9 mouse cellular contexts compared by ENCODE assay signal in genomic region chr1:134360656-134361055, GRCm38 (mm10). TPM values are rescaled to one million over a fixed set of nuclear protein-coding genes. Genes with fewer than 3 reads are reported as not detected.
DNase-seq lines count a peak whose midpoint lies in the region; ATAC-seq and TF ChIP-seq lines count a peak whose summit lies in the region.
"Had no signal": no experiment of that assay in that cellular context is flagged by ENCODE, and none has a peak within 500 bp of the region (broad histone marks: within the 10 kb centered on the region; RNA-seq: fewer than 3 reads in every experiment).

No protein-coding gene starts in this region.

- no peak for TF ChIP-seq CTCF in MEL (IDR thresholded peaks at IDR 0.05 in 2 of 3, conservative IDR thresholded peaks at IDR 0.05 in 1 of 3; ENCODE audit: control insufficient read depth in 1 of 3, insufficient read depth in 1 of 3, low read depth in 2 of 3, low read length in 3 of 3, poor library complexity in 1 of 3, severe bottlenecking in 1 of 3)

- peak overlapping the region; percentile 93 for H3K4me3 ChIP-seq in heart, embryonic 11.5 days (ENCODE audit: low read depth, low read length)
- H3K4me3 ChIP-seq in MEL (ENCODE audit: control insufficient read depth in 1 of 2, insufficient read depth in 1 of 2, low read depth in 2 of 2, low read length in 2 of 2): peak overlapping the region; percentile 65 to 72
- H3K4me3 ChIP-seq in hindbrain, embryonic 11.5 days (ENCODE audit: low read depth, low read length): peak overlapping the region; percentile 86
- peak overlapping the region; percentile 86 for H3K4me3 ChIP-seq in midbrain, embryonic 13.5 days (replicated peaks)

- H3K9me3 ChIP-seq in heart, embryonic 11.5 days (replicated peaks; ENCODE audit: control insufficient read depth, low read length): no peaks in the 10 kb centered on the region
- H3K9me3 ChIP-seq in MEL (replicated peaks; ENCODE audit: insufficient read depth, low read length): no peaks in the 10 kb centered on the region
- no peaks in the 10 kb centered on the region for H3K9me3 ChIP-seq in hindbrain, embryonic 11.5 days (ENCODE audit: control insufficient read depth, low read length)
- H3K9me3 ChIP-seq in midbrain, embryonic 13.5 days: no peaks in the 10 kb centered on the region

- H3K27me3 ChIP-seq in heart, embryonic 11.5 days (ENCODE audit: control insufficient read depth, insufficient read depth, low read length): no peaks in the 10 kb centered on the region
- H3K27me3 ChIP-seq in MEL (ENCODE audit: control insufficient read depth in 1 of 2, insufficient read depth in 2 of 2, low read length in 2 of 2): no peaks in the 10 kb centered on the region
- no peaks in the 10 kb centered on the region for H3K27me3 ChIP-seq in hindbrain, embryonic 11.5 days (ENCODE audit: control insufficient read depth, insufficient read depth, low read length)
- no peaks in the 10 kb centered on the region; the same call in 1 of the 2 replicates for H3K27me3 ChIP-seq in midbrain, embryonic 13.5 days

- no peak for ATAC-seq in heart, embryonic 11.5 days (replicated peaks; ENCODE audit: insufficient number of reproducible peaks, low FRiP score, low TSS enrichment)
- no peak for ATAC-seq in hindbrain, embryonic 11.5 days (ENCODE audit: low FRiP score)
- ATAC-seq in midbrain, embryonic 13.5 days: no peak

- intact Hi-C loops in heart, postnatal 25 days (cut with DNase I): no loop called here

- DNase-seq in heart, postnatal 25 days (ENCODE audit: low spot score): no peak
- peak; percentile 28 for DNase-seq in MEL (ENCODE audit: low read depth, low spot score)
- no peak for DNase-seq in hindbrain, embryonic 11.5 days (ENCODE audit: low spot score)
- no peak for DNase-seq in spleen, adult 12 weeks (ENCODE audit: low spot score)
- no peak for DNase-seq in spleen, postnatal 36 days (ENCODE audit: low spot score in 2 of 2)
- DNase-seq in B cell, adult 2 months: no peak

- peaks cover 12% of the 10 kb centered on the region for H3K79me2 ChIP-seq in MEL (ENCODE audit: control insufficient read depth, insufficient read depth, low read length, poor library complexity)

- peaks cover 3% of the 10 kb centered on the region; the same call in 1 of the 2 replicates for H3K4me1 ChIP-seq in heart, embryonic 11.5 days (ENCODE audit: control insufficient read depth, insufficient read depth, low read length)
- H3K4me1 ChIP-seq in MEL (ENCODE audit: control insufficient read depth in 1 of 2, insufficient read depth in 2 of 2, low read length in 2 of 2): peaks cover 5 to 6% of the 10 kb centered on the region in 2 experiments
- no peaks in the 10 kb centered on the region for H3K4me1 ChIP-seq in hindbrain, embryonic 11.5 days (replicated peaks; ENCODE audit: control insufficient read depth, insufficient read depth, low read length)
- peaks cover 27% of the 10 kb centered on the region for H3K4me1 ChIP-seq in midbrain, embryonic 13.5 days (replicated peaks)

- peak overlapping the region; percentile 93 for H3K9ac ChIP-seq in heart, embryonic 11.5 days (ENCODE audit: low read depth, low read length)
- peak overlapping the region; percentile 87 for H3K9ac ChIP-seq in MEL (ENCODE audit: control insufficient read depth, low read depth, low read length, poor library complexity, severe bottlenecking)
- H3K9ac ChIP-seq in hindbrain, embryonic 11.5 days (ENCODE audit: low read depth, low read length): peak overlapping the region; percentile 92
- peak overlapping the region; percentile 95 for H3K9ac ChIP-seq in midbrain, embryonic 13.5 days (replicated peaks)

- H3K27ac ChIP-seq in heart, embryonic 11.5 days (ENCODE audit: low read depth, low read length): no peak overlapping the region
- H3K27ac ChIP-seq in MEL (ENCODE audit: control insufficient read depth, low read depth, low read length): no peak overlapping the region
- no peak overlapping the region for H3K27ac ChIP-seq in hindbrain, embryonic 11.5 days (ENCODE audit: low read depth, low read length)
- H3K27ac ChIP-seq in midbrain, embryonic 13.5 days: no peak overlapping the region

- no peak for TF ChIP-seq EP300 in MEL (IDR thresholded peaks at IDR 0.05; ENCODE audit: low read depth in 1 of 2, low read length in 2 of 2)

- no peak for TF ChIP-seq POLR2A in MEL (IDR thresholded peaks at IDR 0.05; ENCODE audit: control insufficient read depth in 1 of 2, insufficient read depth in 1 of 2, low read depth in 1 of 2, low read length in 2 of 2, poor library complexity in 1 of 2)

- H3K36me3 ChIP-seq in heart, embryonic 11.5 days (ENCODE audit: control insufficient read depth, insufficient read depth, low read length): peaks cover 13% of the 10 kb centered on the region
- peaks cover 9 to 11% of the 10 kb centered on the region in 2 experiments for H3K36me3 ChIP-seq in MEL (ENCODE audit: control insufficient read depth in 1 of 2, insufficient read depth in 2 of 2, low read length in 2 of 2)
- peaks cover 8% of the 10 kb centered on the region; the same call in 1 of the 2 replicates for H3K36me3 ChIP-seq in hindbrain, embryonic 11.5 days (ENCODE audit: control insufficient read depth, insufficient read depth, low read length)
- H3K36me3 ChIP-seq in midbrain, embryonic 13.5 days: peaks cover 31% of the 10 kb centered on the region

- no peak for TF ChIP-seq RAD21 in MEL (IDR thresholded peaks at IDR 0.05; ENCODE audit: low read depth, low read length)

- 72% methylated on average over 7 of the region's 7 CpGs for WGBS in heart, embryonic 11.5 days (ENCODE audit: insufficient replicate concordance)
- 89% methylated on average over 7 of the region's 7 CpGs for WGBS in hindbrain, embryonic 11.5 days
- WGBS in midbrain, embryonic 13.5 days: 88% methylated on average over 7 of the region's 7 CpGs

- peak overlapping the region; percentile 84 for H3K4me2 ChIP-seq in heart, embryonic 11.5 days
- H3K4me2 ChIP-seq in hindbrain, embryonic 11.5 days (replicated peaks; ENCODE audit: low read depth, low read length): peak overlapping the region; percentile 74
- H3K4me2 ChIP-seq in midbrain, embryonic 13.5 days (replicated peaks): peak overlapping the region; percentile 92

TF ChIP-seq in MEL, 35 proteins besides CTCF, POLR2A, EP300 and RAD21:
- TF ChIP-seq TAL1 (IDR thresholded peaks at IDR 0.05; ENCODE audit: low read length) (no peak), MYB (IDR thresholded peaks at IDR 0.05; ENCODE audit: low read depth, low read length) (no peak), SMC3 (IDR thresholded peaks at IDR 0.05; ENCODE audit: low read depth, low read length) (no peak), MXI1 (IDR thresholded peaks at IDR 0.05; ENCODE audit: low read depth, low read length) (no peak; the same call in 1 of the 2 replicates), USF1 (IDR thresholded peaks at IDR 0.05; ENCODE audit: low read depth, low read length) (peak; percentile 56; the same call in 1 of the 2 replicates), NRF1 (IDR thresholded peaks at IDR 0.05; ENCODE audit: insufficient read depth, low read depth, low read length, poor library complexity, severe bottlenecking) (no peak), MYC (IDR thresholded peaks at IDR 0.05; ENCODE audit: low read depth, low read length) (no peak)

RNA-seq across cellular contexts. Expression of gene Tmem183a, which starts 1.1 kb away (rescaled TPM):
- polyA plus RNA-seq in heart, embryonic 11.5 days (2014; fragmentation: Nextera tagmentation; extraction: Ambion mirVana): 75.1 and 78.8 TPM in 2 replicates
- total RNA-seq in heart, postnatal 25 days (2021): 10 to 100 TPM; 19.4 to 19.8 TPM
- total RNA-seq in MEL (2012; rRNA removed): 54.2 and 69.3 TPM in 2 replicates
- polyA plus RNA-seq in MEL (2012; ENCODE audit: insufficient read depth in 1 of 2, insufficient read length in 2 of 2, low read depth in 1 of 2, low replicate concordance in 2 of 2, missing spikeins in 1 of 2): 100 to 1,000 TPM in 1 of 2 experiments, 10 to 100 TPM in 1; 82.7 to 131 TPM
- 126 and 128 TPM in 2 replicates for polyA plus RNA-seq in hindbrain, embryonic 11.5 days (2014; fragmentation: Nextera tagmentation; extraction: Ambion mirVana)
- 128 TPM in 2 replicates for polyA plus RNA-seq in midbrain, embryonic 13.5 days (2015; fragmentation: Nextera tagmentation; extraction: Ambion mirVana)

RNA-seq across cellular contexts. Expression of gene 4933406M09Rik, which starts 25.1 kb away (rescaled TPM):
- polyA plus RNA-seq in heart, embryonic 11.5 days (2014; fragmentation: Nextera tagmentation; extraction: Ambion mirVana): not detected in 2 replicates
- total RNA-seq in heart, postnatal 25 days (2021): not detected
- not detected in 2 replicates for total RNA-seq in MEL (2012; rRNA removed)
- not detected for polyA plus RNA-seq in MEL (2012; ENCODE audit: insufficient read depth in 1 of 2, insufficient read length in 2 of 2, low read depth in 1 of 2, low replicate concordance in 2 of 2, missing spikeins in 1 of 2)
- not detected in 2 replicates for polyA plus RNA-seq in hindbrain, embryonic 11.5 days (2014; fragmentation: Nextera tagmentation; extraction: Ambion mirVana)
- not detected in 2 replicates for polyA plus RNA-seq in midbrain, embryonic 13.5 days (2015; fragmentation: Nextera tagmentation; extraction: Ambion mirVana)
- total RNA-seq: gastrocnemius, adult 8-10 months had no signal

RNA-seq across cellular contexts. Expression of gene Ppfia4, which starts 27.9 kb away (rescaled TPM):
- polyA plus RNA-seq in heart, embryonic 11.5 days (2014; fragmentation: Nextera tagmentation; extraction: Ambion mirVana): 9.4 and 9.7 TPM in 2 replicates
- 1 to 10 TPM; 1.6 to 1.9 TPM for total RNA-seq in heart, postnatal 25 days (2021)
- not detected in 2 replicates for total RNA-seq in MEL (2012; rRNA removed)
- under 1 TPM in 1 of 2 experiments, not detected in 1; 0.11 TPM for polyA plus RNA-seq in MEL (2012; ENCODE audit: insufficient read depth in 1 of 2, insufficient read length in 2 of 2, low read depth in 1 of 2, low replicate concordance in 2 of 2, missing spikeins in 1 of 2)
- polyA plus RNA-seq in hindbrain, embryonic 11.5 days (2014; fragmentation: Nextera tagmentation; extraction: Ambion mirVana): 1.9 and 2.1 TPM in 2 replicates
- polyA plus RNA-seq in midbrain, embryonic 13.5 days (2015; fragmentation: Nextera tagmentation; extraction: Ambion mirVana): 6.5 and 7.0 TPM in 2 replicates

RNA-seq across cellular contexts. Expression of gene Cyb5r1, which starts 44.7 kb away (rescaled TPM):
- 35.2 and 36.9 TPM in 2 replicates for polyA plus RNA-seq in heart, embryonic 11.5 days (2014; fragmentation: Nextera tagmentation; extraction: Ambion mirVana)
- 10 to 100 TPM; 25.3 to 25.5 TPM for total RNA-seq in heart, postnatal 25 days (2021)
- 18.8 and 35.8 TPM in 2 replicates for total RNA-seq in MEL (2012; rRNA removed)
- 10 to 100 TPM in 1 of 2 experiments, not detected in 1; 94.8 TPM for polyA plus RNA-seq in MEL (2012; ENCODE audit: insufficient read depth in 1 of 2, insufficient read length in 2 of 2, low read depth in 1 of 2, low replicate concordance in 2 of 2, missing spikeins in 1 of 2)
- polyA plus RNA-seq in hindbrain, embryonic 11.5 days (2014; fragmentation: Nextera tagmentation; extraction: Ambion mirVana): 26.1 and 26.7 TPM in 2 replicates
- 16.9 and 18.2 TPM in 2 replicates for polyA plus RNA-seq in midbrain, embryonic 13.5 days (2015; fragmentation: Nextera tagmentation; extraction: Ambion mirVana)

RNA-seq across cellular contexts. Expression of gene Adipor1, which starts 54.5 kb away (rescaled TPM):
- 129 and 130 TPM in 2 replicates for polyA plus RNA-seq in heart, embryonic 11.5 days (2014; fragmentation: Nextera tagmentation; extraction: Ambion mirVana)
- 100 to 1,000 TPM; 140 TPM for total RNA-seq in heart, postnatal 25 days (2021)
- 55.2 and 57.6 TPM in 2 replicates for total RNA-seq in MEL (2012; rRNA removed)
- polyA plus RNA-seq in MEL (2012; ENCODE audit: insufficient read depth in 1 of 2, insufficient read length in 2 of 2, low read depth in 1 of 2, low replicate concordance in 2 of 2, missing spikeins in 1 of 2): 100 to 1,000 TPM in 1 of 2 experiments, 10 to 100 TPM in 1; 94.1 to 109 TPM
- polyA plus RNA-seq in hindbrain, embryonic 11.5 days (2014; fragmentation: Nextera tagmentation; extraction: Ambion mirVana): 77.7 and 81.7 TPM in 2 replicates
- polyA plus RNA-seq in midbrain, embryonic 13.5 days (2015; fragmentation: Nextera tagmentation; extraction: Ambion mirVana): 63.5 and 68.2 TPM in 2 replicates
